Mouse (Mus musculus): ENCODE results near the gene Kdr. TPM values are rescaled to one million over a fixed set of nuclear protein-coding genes. Genes with fewer than 3 reads are reported as not detected.

Kdr gene
- polyA plus RNA-seq, 2 experiments = 3.8 to 5.2 TPM

- H3K9me3 ChIP-seq (ENCODE audit: control insufficient read depth, low read length) = no peaks in the 10 kb centered on the region
- DNase-seq (ENCODE audit: low read depth in 3 of 3, low spot score in 3 of 3) = no peak
- ATAC-seq (ENCODE audit: insufficient read depth) = no peak
- H3K4me3 ChIP-seq (ENCODE audit: insufficient read depth in 1 of 2, low read depth in 2 of 2, low read length in 2 of 2) = no peak overlapping the region
- H3K4me2 ChIP-seq (ENCODE audit: low read depth) = no peak overlapping the region
- no peak overlapping the region for H3K9ac ChIP-seq (replicated peaks)
- 76% methylated on average over 6 of the region's 6 CpGs for WGBS (ENCODE audit: insufficient replicate concordance)
- H3K27ac ChIP-seq = no peak overlapping the region
- no peaks in the 10 kb centered on the region for H3K27me3 ChIP-seq (ENCODE audit: control insufficient read depth, insufficient read depth, low read length)
- H3K4me1 ChIP-seq (replicated peaks; ENCODE audit: control insufficient read depth in 2 of 2, insufficient read depth in 2 of 2, low read length in 1 of 2) = 0 out of 4 replicates have a peak, but pooled peaks cover 0 to 3% of the 10 kb centered on the region in 2 experiments
- TF ChIP-seq CTCF (IDR thresholded peaks at IDR 0.05; ENCODE audit: low read depth) = no peak
- no peaks in the 10 kb centered on the region for H3K36me3 ChIP-seq (replicated peaks; ENCODE audit: control insufficient read depth, insufficient read depth, low read depth)
Observed at GRCm38 (mm10) chr5:75943301-75943700, 35.0 kb downstream of the Kdr start.

GRCm38 (mm10) chr5:75941775-75942580, 36.3 kb downstream of the Kdr start:
- Histone ChIP-seq H3K27me3 (ENCODE audit: control insufficient read depth, insufficient read depth, low read length) (no peaks in the 10 kb centered on the region; the same call in 1 of the 2 replicates), H3K4me1 (replicated peaks; ENCODE audit: control insufficient read depth in 2 of 2, insufficient read depth in 2 of 2, low read length in 1 of 2) (peaks cover 0 to 4% of the 10 kb centered on the region in 2 experiments; a peak in 1 of 4 replicates), H3K4me2 (ENCODE audit: low read depth) (no peak overlapping the region), H3K9ac (replicated peaks) (no peak overlapping the region), H3K4me3 (ENCODE audit: insufficient read depth in 1 of 2, low read depth in 2 of 2, low read length in 2 of 2) (no peak overlapping the region), H3K36me3 (replicated peaks; ENCODE audit: control insufficient read depth, insufficient read depth, low read depth) (no peaks in the 10 kb centered on the region), H3K9me3 (ENCODE audit: control insufficient read depth, low read length) (no peaks in the 10 kb centered on the region), H3K27ac (no peak overlapping the region)
- ATAC-seq (ENCODE audit: insufficient read depth) = no peak
- WGBS (ENCODE audit: insufficient replicate concordance) = 65% methylated on average over 11 of the region's 11 CpGs
- DNase-seq (ENCODE audit: low read depth in 3 of 3, low spot score in 3 of 3) = no peak
- TF ChIP-seq CTCF (IDR thresholded peaks at IDR 0.05; ENCODE audit: low read depth) = no peak
- no peak for TF ChIP-seq EP300 (IDR thresholded peaks at IDR 0.05; ENCODE audit: low read depth)

GRCm38 (mm10) chr5:75939144-75939732, 39.0 kb downstream of the Kdr start:
- ATAC-seq (ENCODE audit: insufficient read depth) = no peak
- Histone ChIP-seq H3K4me1 (replicated peaks; ENCODE audit: control insufficient read depth in 2 of 2, insufficient read depth in 2 of 2, low read length in 1 of 2) (peaks cover 0 to 4% of the 10 kb centered on the region in 2 experiments; a peak in 1 of 4 replicates), H3K4me2 (ENCODE audit: low read depth) (no peak overlapping the region), H3K27ac (no peak overlapping the region), H3K36me3 (replicated peaks; ENCODE audit: control insufficient read depth, insufficient read depth, low read depth) (no peaks in the 10 kb centered on the region), H3K9me3 (ENCODE audit: control insufficient read depth, low read length) (no peaks in the 10 kb centered on the region), H3K4me3 (ENCODE audit: insufficient read depth in 1 of 2, low read depth in 2 of 2, low read length in 2 of 2) (no peak overlapping the region), H3K9ac (replicated peaks) (no peak overlapping the region), H3K27me3 (ENCODE audit: control insufficient read depth, insufficient read depth, low read length) (no peaks in the 10 kb centered on the region; the same call in 1 of the 2 replicates)
- TF ChIP-seq EP300 (IDR thresholded peaks at IDR 0.05; ENCODE audit: low read depth) = no peak
- no peak for TF ChIP-seq CTCF (IDR thresholded peaks at IDR 0.05; ENCODE audit: low read depth)
- 27% methylated on average over 8 of the region's 8 CpGs for WGBS (ENCODE audit: insufficient replicate concordance)
- no peak for DNase-seq (ENCODE audit: low read depth in 3 of 3, low spot score in 3 of 3)

- TF ChIP-seq EP300 (IDR thresholded peaks at IDR 0.05; ENCODE audit: low read depth) (no peak), CTCF (IDR thresholded peaks at IDR 0.05; ENCODE audit: low read depth) (no peak)
- no peaks in the 10 kb centered on the region for H3K36me3 ChIP-seq (replicated peaks; ENCODE audit: control insufficient read depth, insufficient read depth, low read depth)
- H3K9ac ChIP-seq (replicated peaks) = no peak overlapping the region
- no peak overlapping the region for H3K4me2 ChIP-seq (ENCODE audit: low read depth)
- 36% methylated on average over 4 of the region's 4 CpGs for WGBS (ENCODE audit: insufficient replicate concordance)
- ATAC-seq (ENCODE audit: insufficient read depth) = no peak
- no peaks in the 10 kb centered on the region for H3K9me3 ChIP-seq (ENCODE audit: control insufficient read depth, low read length)
- H3K27me3 ChIP-seq (ENCODE audit: control insufficient read depth, insufficient read depth, low read length) = no peaks in the 10 kb centered on the region; the same call in none of the 2 replicates
- H3K27ac ChIP-seq = no peak overlapping the region
- no peak overlapping the region for H3K4me3 ChIP-seq (ENCODE audit: insufficient read depth in 1 of 2, low read depth in 2 of 2, low read length in 2 of 2)
- H3K4me1 ChIP-seq (replicated peaks; ENCODE audit: control insufficient read depth in 2 of 2, insufficient read depth in 2 of 2, low read length in 1 of 2) = peaks cover 0 to 10% of the 10 kb centered on the region in 2 experiments; a peak in 2 of 4 replicates
- DNase-seq (ENCODE audit: low read depth in 3 of 3, low spot score in 3 of 3) = no peak
Observed at GRCm38 (mm10) chr5:75938012-75938411, 40.2 kb downstream of the Kdr start.

GRCm38 (mm10) chr5:75936223-75936622, 42.0 kb downstream of the Kdr start:
- ATAC-seq (ENCODE audit: insufficient read depth) (no peak), DNase-seq (ENCODE audit: low read depth in 3 of 3, low spot score in 3 of 3) (no peak)
- Histone ChIP-seq H3K4me2 (ENCODE audit: low read depth) (no peak overlapping the region), H3K36me3 (replicated peaks; ENCODE audit: control insufficient read depth, insufficient read depth, low read depth) (no peaks in the 10 kb centered on the region), H3K9me3 (ENCODE audit: control insufficient read depth, low read length) (no peaks in the 10 kb centered on the region), H3K4me3 (ENCODE audit: insufficient read depth in 1 of 2, low read depth in 2 of 2, low read length in 2 of 2) (no peak overlapping the region), H3K4me1 (replicated peaks; ENCODE audit: control insufficient read depth in 2 of 2, insufficient read depth in 2 of 2, low read length in 1 of 2) (peaks cover 0 to 15% of the 10 kb centered on the region in 2 experiments; a peak in 2 of 4 replicates), H3K27ac (no peak overlapping the region), H3K9ac (replicated peaks) (no peak overlapping the region), H3K27me3 (ENCODE audit: control insufficient read depth, insufficient read depth, low read length) (no peaks in the 10 kb centered on the region; the same call in none of the 2 replicates)
- 41% methylated on average over 6 of the region's 6 CpGs for WGBS (ENCODE audit: insufficient replicate concordance)
- no peak for TF ChIP-seq EP300 (IDR thresholded peaks at IDR 0.05; ENCODE audit: low read depth)
- TF ChIP-seq CTCF (IDR thresholded peaks at IDR 0.05; ENCODE audit: low read depth) = no peak
